Mouse (Mus musculus) hindbrain, postnatal 0 days (tissue): ENCODE measurements around the gene Cd200. TPM values are rescaled to one million over a fixed set of nuclear protein-coding genes. Genes with fewer than 3 reads are reported as not detected.
"Not testable (repeated sequence)": the region's sequence is repeated elsewhere in the genome, so short reads cannot be mapped to it uniquely, and the experiment has no call there.

Experiments used
- ATAC-seq: fragments of 200-750 bp; cut with Nextera tagmentation; 2 replicates; pipeline ENCODE4 v1.8.0; 2017; ENCODE audit warnings: mild to moderate bottlenecking, moderate TSS enrichment, moderate library complexity
- DNase-seq: peaks from one replicate; pipeline ENCODE4 v3.0.0-alpha.2; 2015; ENCODE audit warnings: low spot score
- H3K27ac ChIP-seq: fragments of 300-500 bp; sonication (generic); 2 replicates; pipeline ENCODE4 v1.5.1; 2014; ENCODE audit warnings: mild to moderate bottlenecking
- H3K27me3 ChIP-seq: fragments of 300-500 bp; sonication (generic); 2 replicates; pipeline ENCODE4 v1.6.1; 2014; ENCODE audit warnings: low read length, mixed read lengths; ENCODE audit not compliant: insufficient read depth
- H3K36me3 ChIP-seq: fragments of 300-500 bp; sonication (generic); 2 replicates; pipeline ENCODE4 v1.6.1; 2014; ENCODE audit warnings: low read length, mixed read lengths; ENCODE audit not compliant: insufficient read depth
- H3K4me1 ChIP-seq: fragments of 300-500 bp; sonication (generic); 2 replicates; pipeline ENCODE4 v1.6.1; 2014; ENCODE audit warnings: antibody characterized with exemption, low read length, mixed read lengths; ENCODE audit not compliant: insufficient read depth
- H3K4me2 ChIP-seq: fragments of 300-500 bp; sonication (generic); 2 replicates; pipeline ENCODE4 v1.6.1; 2014; ENCODE audit warnings: low read depth, mild to moderate bottlenecking, low read length, moderate library complexity, mixed read lengths
- H3K4me3 ChIP-seq: fragments of 300-500 bp; sonication (generic); 2 replicates; pipeline ENCODE4 v1.5.1; 2014; ENCODE audit warnings: low read length
- H3K9ac ChIP-seq: fragments of 300-500 bp; sonication (generic); replicated peaks from 2 replicates; pipeline ENCODE4 v1.6.1; 2014; ENCODE audit warnings: mild to moderate bottlenecking, low read length, moderate library complexity, mixed read lengths
- H3K9me3 ChIP-seq: fragments of 300-500 bp; sonication (generic); 2 replicates; pipeline ENCODE4 v1.6.1; 2016; ENCODE audit warnings: low read length, mixed read lengths
- CTCF ChIP-seq: IDR thresholded peaks from 2 replicates; pipeline ENCODE4 v1.5.1; 2016; ENCODE audit warnings: antibody characterized with exemption, control low read depth, low read depth
- WGBS: fragments of 180-500 bp; shearing (Covaris S2); extraction: QIAGEN DNeasy Blood & Tissue Kit; methylation state at CpG from one replicate; pipeline ENCODE4 v1.1.7; 2014; 5-methylcytosine and 5-hydroxymethylcytosine counted together
- polyA plus RNA-seq: library from polyadenylated mRNA; unstranded; fragments of >200 nt; fragmentation: Nextera tagmentation; extraction: Ambion mirVana; gene quantifications from 2 replicates; pipeline ENCODE4 v1.2.1, GENCODE M21; 2015
- total RNA-seq: library from RNA; depleted of rRNA; stranded (reverse); fragments of >200 nt; gene quantifications from 2 replicates; pipeline ENCODE4 v1.2.3, GENCODE M21; 2014

Gene Cd200
- total and polyA plus RNA-seq, 2 experiments from 2014 or later = 210 to 385 TPM

DNA sequence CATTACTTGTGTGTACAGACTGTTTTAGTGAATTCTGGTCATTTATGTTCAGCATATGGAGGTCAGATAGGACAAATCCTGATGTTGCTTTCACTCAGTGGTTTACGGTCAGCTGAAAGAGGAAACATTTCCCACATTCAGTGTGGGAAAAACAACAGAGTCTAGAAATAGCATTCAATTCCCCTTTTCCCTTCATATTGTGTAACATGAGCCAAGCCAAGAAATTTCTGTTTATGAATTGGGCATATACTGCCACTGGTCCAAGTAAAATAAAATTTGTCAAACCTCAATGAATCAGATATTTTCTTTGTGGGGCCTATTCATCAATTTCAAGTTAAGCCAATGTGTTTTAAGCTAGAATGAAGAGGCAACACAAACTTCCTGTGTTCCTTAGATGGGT is 37.8 kb downstream of the Cd200 start:
- H3K4me2 ChIP-seq = no peak overlapping the region
- ATAC-seq (no peak), DNase-seq (no peak)
- no peak overlapping the region for H3K27ac ChIP-seq
- no peaks in the 10 kb centered on the region; the same call in 1 of the 2 replicates for H3K4me1 ChIP-seq
- H3K9ac ChIP-seq = no peak overlapping the region
- H3K27me3 ChIP-seq = no peaks in the 10 kb centered on the region
- TF ChIP-seq CTCF = no peak
- H3K9me3 ChIP-seq = no peaks in the 10 kb centered on the region
- no peak overlapping the region for H3K4me3 ChIP-seq
- WGBS = 92% methylated on average over 1 of the region's 1 CpGs
- H3K36me3 ChIP-seq = no peaks in the 10 kb centered on the region

DNA sequence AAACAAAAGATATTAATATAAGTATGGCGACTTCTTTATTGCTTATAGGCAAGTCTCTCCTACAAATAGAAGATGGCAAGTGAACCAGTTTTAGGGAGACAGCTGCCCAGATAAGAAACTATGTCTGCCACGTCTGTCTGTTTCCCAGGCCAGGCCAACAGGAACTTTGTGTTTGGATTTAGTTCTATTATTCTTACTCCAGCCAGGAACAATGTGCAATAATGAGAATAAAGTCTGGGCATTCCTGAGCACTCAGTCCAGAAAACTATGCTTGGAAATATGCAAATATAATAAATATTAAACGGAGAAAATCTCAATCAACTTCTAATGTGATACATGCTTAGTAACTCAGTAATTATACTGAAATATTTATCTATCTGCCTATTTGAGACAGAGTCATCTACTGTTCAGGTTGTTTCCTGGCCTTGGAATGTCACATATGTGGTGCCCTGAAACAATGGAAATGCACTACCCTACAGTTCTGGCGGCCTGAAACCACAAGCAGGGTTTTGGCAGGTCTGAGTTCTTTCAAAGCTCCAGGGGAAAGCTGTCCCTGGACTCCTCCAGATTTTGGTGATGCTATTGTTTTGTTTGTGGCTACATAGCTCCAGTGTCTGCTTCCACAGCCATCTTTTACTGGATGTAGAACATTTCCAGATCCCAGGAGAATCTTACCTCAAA is 39.4 kb downstream of the Cd200 start:
- TF ChIP-seq CTCF = no peak
- Histone ChIP-seq H3K9me3 (no peaks in the 10 kb centered on the region), H3K4me3 (no peak overlapping the region), H3K27ac (no peak overlapping the region), H3K36me3 (no peaks in the 10 kb centered on the region), H3K4me2 (no peak overlapping the region), H3K27me3 (no peaks in the 10 kb centered on the region), H3K9ac (no peak overlapping the region), H3K4me1 (no peaks in the 10 kb centered on the region)
- ATAC-seq (no peak), DNase-seq (no peak)
- WGBS = 76% methylated on average over 4 of the region's 4 CpGs

DNA sequence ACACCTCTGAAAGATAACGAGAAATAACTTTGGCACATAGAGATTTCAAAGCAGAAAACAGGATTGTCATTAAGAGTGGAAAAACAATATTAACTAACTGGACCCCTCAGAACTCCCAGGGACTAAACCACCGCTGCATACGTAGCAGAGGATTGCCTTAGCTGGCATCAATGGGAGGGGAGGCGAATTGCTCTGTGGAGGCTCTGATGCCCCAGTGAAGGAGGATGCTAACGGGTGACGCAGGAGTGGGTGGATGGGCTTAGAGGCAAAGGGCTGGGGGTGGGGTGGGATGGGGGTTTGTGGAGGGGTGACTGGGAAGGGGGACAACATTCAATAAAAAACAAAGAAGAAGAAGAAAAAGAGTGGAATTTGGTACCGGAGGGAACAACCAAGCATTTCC is 42.7 kb downstream of the Cd200 start:
- H3K27ac ChIP-seq = no peak overlapping the region
- H3K9me3 ChIP-seq = no peaks in the 10 kb centered on the region
- WGBS = 82% methylated on average over 7 of the region's 7 CpGs
- no peaks in the 10 kb centered on the region for H3K4me1 ChIP-seq
- H3K27me3 ChIP-seq = no peaks in the 10 kb centered on the region
- ATAC-seq = no peak
- TF ChIP-seq CTCF = no peak
- H3K9ac ChIP-seq = no peak overlapping the region
- H3K4me2 ChIP-seq = no peak overlapping the region
- no peak for DNase-seq
- no peaks in the 10 kb centered on the region for H3K36me3 ChIP-seq
- no peak overlapping the region for H3K4me3 ChIP-seq

DNA sequence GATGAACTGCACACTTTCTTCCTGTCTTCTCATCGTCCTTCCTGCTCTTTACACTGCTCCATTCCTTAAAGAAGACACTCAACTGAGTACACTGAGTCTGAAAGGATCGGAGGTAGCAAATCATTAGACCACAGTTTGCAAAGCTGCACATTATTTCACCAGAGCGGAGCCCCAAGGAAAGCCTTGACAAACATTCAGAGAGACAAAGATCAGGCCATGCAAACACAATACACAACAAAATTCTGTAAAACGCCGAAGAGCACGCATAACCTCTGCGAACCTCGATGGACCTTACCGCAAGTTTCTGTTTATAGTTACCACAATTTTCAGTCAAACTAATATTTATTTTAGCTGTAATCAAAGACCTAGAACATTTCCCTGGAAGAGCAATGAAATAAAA is 43.5 kb downstream of the Cd200 start:
- Histone ChIP-seq H3K9me3 (no peaks in the 10 kb centered on the region), H3K9ac (no peak overlapping the region), H3K36me3 (no peaks in the 10 kb centered on the region), H3K4me1 (no peaks in the 10 kb centered on the region), H3K27me3 (no peaks in the 10 kb centered on the region), H3K4me2 (no peak overlapping the region), H3K27ac (no peak overlapping the region), H3K4me3 (no peak overlapping the region)
- TF ChIP-seq CTCF = no peak
- 86% methylated on average over 9 of the region's 9 CpGs for WGBS
- DNase-seq (no peak), ATAC-seq (no peak)

DNA sequence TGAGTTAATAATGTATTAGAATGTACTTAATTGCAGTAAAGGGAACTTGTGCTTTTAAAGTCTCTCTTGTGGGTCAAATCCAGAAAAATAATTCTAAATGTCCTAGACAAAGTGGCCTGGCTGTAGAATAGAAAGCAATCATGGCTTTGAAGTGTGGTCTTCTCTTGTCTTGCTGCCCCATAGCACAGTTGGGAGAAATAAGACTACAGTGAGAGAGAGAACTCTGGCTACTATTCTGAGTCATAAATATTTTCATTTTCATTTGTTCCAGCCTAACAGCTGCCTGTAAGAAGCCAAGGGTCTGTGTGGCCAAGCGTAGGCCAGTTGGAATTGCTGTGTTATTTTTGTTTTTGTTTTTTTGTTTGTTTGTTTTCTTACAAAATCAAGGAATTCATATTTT is 44.2 kb downstream of the Cd200 start:
- Histone ChIP-seq H3K27me3 (no peaks in the 10 kb centered on the region), H3K27ac (no peak overlapping the region), H3K4me3 (no peak overlapping the region), H3K9me3 (no peaks in the 10 kb centered on the region), H3K9ac (no peak overlapping the region), H3K36me3 (no peaks in the 10 kb centered on the region), H3K4me1 (no peaks in the 10 kb centered on the region), H3K4me2 (no peak overlapping the region)
- ATAC-seq (no peak), DNase-seq (no peak)
- no peak for TF ChIP-seq CTCF
- 91% methylated on average over 1 of the region's 1 CpGs for WGBS

DNA sequence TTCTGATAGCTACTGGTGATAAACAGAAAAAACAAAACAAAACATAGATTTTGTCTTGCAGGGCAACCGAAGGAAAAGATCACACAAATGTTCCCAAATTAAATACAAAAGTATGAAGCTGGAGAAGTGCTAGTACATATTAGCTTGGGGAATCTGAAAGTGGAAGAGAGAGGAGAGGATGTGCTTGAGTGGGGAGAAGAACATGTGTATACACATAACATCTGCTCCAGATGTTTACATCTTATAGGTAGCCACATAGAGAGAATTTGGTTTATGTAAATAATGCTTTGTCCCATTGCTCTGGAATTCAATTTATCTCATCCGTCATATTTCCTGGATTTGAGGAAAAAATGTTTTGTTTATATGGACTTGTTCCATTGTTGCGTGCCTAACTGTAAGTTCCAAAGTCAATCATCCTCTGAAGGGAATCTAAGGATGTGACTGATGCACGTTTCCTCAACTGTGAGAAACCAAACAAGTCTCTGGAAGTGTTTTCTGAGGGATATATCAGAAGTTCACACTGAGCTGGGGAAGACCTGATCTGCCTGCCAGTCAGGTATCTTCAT is 45.3 kb downstream of the Cd200 start:
- no peaks in the 10 kb centered on the region for H3K9me3 ChIP-seq
- ATAC-seq (no peak), DNase-seq (no peak)
- whole genome bisulfite sequencing = 84% methylated on average over 4 of the region's 4 CpGs
- no peak overlapping the region for H3K9ac ChIP-seq
- H3K4me1 ChIP-seq = no peaks in the 10 kb centered on the region
- no peaks in the 10 kb centered on the region for H3K27me3 ChIP-seq
- H3K4me3 ChIP-seq = no peak overlapping the region
- TF ChIP-seq CTCF = no peak
- no peaks in the 10 kb centered on the region for H3K36me3 ChIP-seq
- no peak overlapping the region for H3K4me2 ChIP-seq
- H3K27ac ChIP-seq = no peak overlapping the region

DNA sequence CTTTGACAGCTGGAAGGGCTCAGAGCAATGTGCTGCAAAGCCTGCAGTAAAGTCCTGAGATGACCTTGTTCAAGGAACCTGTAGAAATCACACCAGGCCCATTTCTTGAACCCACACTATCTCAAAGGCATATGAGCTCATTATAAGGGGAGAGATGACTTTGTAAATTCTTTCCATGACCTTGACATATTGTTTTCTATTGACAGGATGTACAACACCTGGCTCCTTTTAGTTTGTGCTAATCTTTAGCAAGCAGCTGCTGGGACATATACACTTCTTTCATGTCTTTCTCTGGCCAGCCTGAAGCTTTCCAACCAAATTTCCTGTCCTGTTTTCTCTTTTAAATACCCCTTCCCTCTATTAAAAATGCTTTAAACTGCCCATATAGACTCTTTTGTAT is 47.4 kb downstream of the Cd200 start:
- no peak for DNase-seq
- Histone ChIP-seq H3K4me3 (no peak overlapping the region), H3K9me3 (no peaks in the 10 kb centered on the region), H3K4me2 (no peak overlapping the region), H3K27ac (no peak overlapping the region), H3K9ac (no peak overlapping the region), H3K27me3 (no peaks in the 10 kb centered on the region), H3K36me3 (no peaks in the 10 kb centered on the region), H3K4me1 (no peaks in the 10 kb centered on the region)
- no peak for ATAC-seq
- TF ChIP-seq CTCF = no peak

DNA sequence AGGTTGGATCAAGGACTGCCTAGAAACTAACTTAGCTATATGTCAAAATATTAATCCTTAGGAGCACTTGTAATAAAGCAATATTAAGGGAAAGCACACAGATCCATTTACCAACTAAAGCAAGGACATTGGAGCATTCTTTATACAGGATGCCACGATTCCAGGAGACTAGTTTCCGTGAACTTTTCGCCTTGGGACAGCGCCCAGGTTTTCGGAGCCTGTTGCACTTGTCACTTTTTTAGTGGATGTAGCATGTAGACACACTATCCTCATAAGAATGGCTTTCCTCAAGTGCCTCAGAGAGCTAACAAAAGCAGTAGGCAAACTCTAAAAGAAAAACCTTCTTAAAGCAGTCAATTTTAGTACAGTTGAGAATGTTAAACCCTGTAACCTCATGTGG is 50.4 kb downstream of the Cd200 start:
- WGBS = 92% methylated on average over 5 of the region's 5 CpGs
- H3K27ac ChIP-seq, H3K9me3 ChIP-seq, H3K4me3 ChIP-seq, ATAC-seq, H3K4me2 ChIP-seq, H3K36me3 ChIP-seq, DNase-seq, H3K27me3 ChIP-seq, H3K9ac ChIP-seq, H3K4me1 ChIP-seq: not testable (repeated sequence)
